Mouse (Mus musculus) limb, embryonic 14.5 days (tissue): ENCODE data around the gene Rhcg. TPM values are rescaled to one million over a fixed set of nuclear protein-coding genes. Genes with fewer than 3 reads are reported as not detected.

Experiments used
- ATAC-seq: fragments of 200-750 bp; cut with Nextera tagmentation; 2 replicates; pipeline ENCODE4 v1.8.0; 2017; ENCODE audit warnings: low read depth, moderate number of reproducible peaks, moderate TSS enrichment; ENCODE audit not compliant: low FRiP score
- DNase-seq: peaks from one replicate; pipeline ENCODE4 v3.0.0-alpha.2; 2015; ENCODE audit warnings: low spot score
- H3K27ac ChIP-seq: fragments of 300-500 bp; sonication (generic); replicated peaks from 2 replicates; pipeline ENCODE4 v1.5.1; 2014; ENCODE audit warnings: low read depth, mild to moderate bottlenecking, low read length, moderate library complexity, mixed read lengths
- H3K27me3 ChIP-seq: fragments of 300-500 bp; sonication (generic); 2 replicates; pipeline ENCODE4 v1.6.1; 2014; ENCODE audit warnings: low read length, mixed read lengths; ENCODE audit not compliant: control insufficient read depth, insufficient read depth
- H3K36me3 ChIP-seq: fragments of 300-500 bp; sonication (generic); 2 replicates; pipeline ENCODE4 v1.6.1; 2014; ENCODE audit warnings: mild to moderate bottlenecking, low read length, moderate library complexity, mixed read lengths; ENCODE audit not compliant: control insufficient read depth, insufficient read depth
- H3K4me1 ChIP-seq: fragments of 300-500 bp; sonication (generic); 2 replicates; pipeline ENCODE4 v1.6.1; 2014; ENCODE audit warnings: antibody characterized with exemption, low read length, mixed read lengths; ENCODE audit not compliant: control insufficient read depth, insufficient read depth
- H3K4me2 ChIP-seq: fragments of 300-500 bp; sonication (generic); replicated peaks from 2 replicates; pipeline ENCODE4 v1.6.1; 2014; ENCODE audit warnings: low read depth, mild to moderate bottlenecking, low read length, moderate library complexity; ENCODE audit not compliant: severe bottlenecking
- H3K4me3 ChIP-seq: fragments of 300-500 bp; sonication (generic); replicated peaks from 2 replicates; pipeline ENCODE4 v1.5.1; 2014; ENCODE audit warnings: low read length
- H3K9ac ChIP-seq: fragments of 300-500 bp; sonication (generic); 2 replicates; pipeline ENCODE4 v1.6.1; 2014; ENCODE audit warnings: mild to moderate bottlenecking, low read depth, low read length, moderate library complexity; ENCODE audit not compliant: severe bottlenecking
- H3K9me3 ChIP-seq: fragments of 300-500 bp; sonication (generic); 2 replicates; pipeline ENCODE4 v1.6.1; 2016; ENCODE audit warnings: low read length; ENCODE audit not compliant: control insufficient read depth
- POLR2A ChIP-seq: fragments of 200-500 bp; IDR thresholded peaks from 2 replicates; pipeline ENCODE4 v1.8.0; 2012; ENCODE audit warnings: inconsistent platforms, mild to moderate bottlenecking, moderate library complexity, borderline replicate concordance; ENCODE audit not compliant: insufficient read depth, insufficient read length; ENCODE audit errors: extremely low read depth
- WGBS: fragments of 180-500 bp; shearing (Covaris S2); extraction: QIAGEN DNeasy Blood & Tissue Kit; methylation state at CpG from one replicate; pipeline ENCODE4 v1.1.7; 2014; 5-methylcytosine and 5-hydroxymethylcytosine counted together
- polyA plus RNA-seq, 2 experiments: library from polyadenylated mRNA; depleted of rRNA in 1 of 2; stranded (reverse) in 1 of 2; unstranded in 1 of 2; fragments of >200 nt; fragmentation: Nextera tagmentation in 1 of 2; extraction: Ambion mirVana in 1 of 2; gene quantifications; 2 replicates each; pipeline versions ENCODE4 v1.2.1 to v1.2.3; 2012 to 2014

Rhcg gene
- polyA plus RNA-seq, 2 experiments: 0.11 to 0.14 TPM

GRCm38 (mm10) chr7:79654586-79654985, 37.1 kb upstream of the Rhcg start:
- ATAC-seq (no peak), DNase-seq (no peak)
- Histone ChIP-seq H3K9me3 (no peaks in the 10 kb centered on the region), H3K4me2 (no peak overlapping the region), H3K36me3 (no peaks in the 10 kb centered on the region), H3K4me1 (peaks cover 4% of the 10 kb centered on the region; the same call in 1 of the 2 replicates), H3K4me3 (no peak overlapping the region), H3K27me3 (no peaks in the 10 kb centered on the region), H3K27ac (no peak overlapping the region), H3K9ac (no peak overlapping the region)
- 43% methylated on average over 1 of the region's 1 CpGs for WGBS
- no peak for TF ChIP-seq POLR2A

GRCm38 (mm10) chr7:79654185-79654584, 36.7 kb upstream of the Rhcg start:
- WGBS: 79% methylated on average over 1 of the region's 1 CpGs
- no peak overlapping the region for H3K9ac ChIP-seq
- no peaks in the 10 kb centered on the region for H3K27me3 ChIP-seq
- no peak for TF ChIP-seq POLR2A
- H3K9me3 ChIP-seq: no peaks in the 10 kb centered on the region
- H3K4me1 ChIP-seq: peaks cover 1% of the 10 kb centered on the region; the same call in 1 of the 2 replicates
- ATAC-seq (no peak), DNase-seq (no peak)
- H3K4me2 ChIP-seq: no peak overlapping the region
- no peak overlapping the region for H3K27ac ChIP-seq
- no peak overlapping the region for H3K4me3 ChIP-seq
- no peaks in the 10 kb centered on the region for H3K36me3 ChIP-seq

- H3K9me3 ChIP-seq: no peaks in the 10 kb centered on the region
- TF ChIP-seq POLR2A: no peak
- H3K27ac ChIP-seq: no peak overlapping the region
- H3K4me2 ChIP-seq: no peak overlapping the region
- no peak overlapping the region for H3K4me3 ChIP-seq
- no peaks in the 10 kb centered on the region for H3K36me3 ChIP-seq
- no peaks in the 10 kb centered on the region for H3K4me1 ChIP-seq
- WGBS: 9% methylated on average over 3 of the region's 3 CpGs
- no peak for ATAC-seq
- peak; percentile 54 for DNase-seq
- no peak overlapping the region for H3K9ac ChIP-seq
- no peaks in the 10 kb centered on the region for H3K27me3 ChIP-seq
Measured at GRCm38 (mm10) chr7:79649005-79649404, 31.5 kb upstream of the Rhcg start.

GRCm38 (mm10) chr7:79647233-79647632, 29.8 kb upstream of the Rhcg start:
- no peaks in the 10 kb centered on the region for H3K36me3 ChIP-seq
- H3K4me2 ChIP-seq: no peak overlapping the region
- ATAC-seq (no peak), DNase-seq (no peak)
- TF ChIP-seq POLR2A: no peak
- H3K9me3 ChIP-seq: no peaks in the 10 kb centered on the region
- no peaks in the 10 kb centered on the region for H3K4me1 ChIP-seq
- H3K9ac ChIP-seq: no peak overlapping the region
- H3K27ac ChIP-seq: no peak overlapping the region
- WGBS: 87% methylated on average over 3 of the region's 3 CpGs
- no peaks in the 10 kb centered on the region for H3K27me3 ChIP-seq
- H3K4me3 ChIP-seq: no peak overlapping the region

GRCm38 (mm10) chr7:79631773-79632348, 14.4 kb upstream of the Rhcg start:
- Histone ChIP-seq H3K27me3 (no peaks in the 10 kb centered on the region; the same call in 1 of the 2 replicates), H3K9me3 (no peaks in the 10 kb centered on the region), H3K36me3 (no peaks in the 10 kb centered on the region), H3K9ac (no peak overlapping the region), H3K27ac (no peak overlapping the region), H3K4me3 (no peak overlapping the region), H3K4me1 (no peaks in the 10 kb centered on the region), H3K4me2 (no peak overlapping the region)
- ATAC-seq (no peak), DNase-seq (no peak)
- WGBS: 19% methylated on average over 13 of the region's 13 CpGs
- no peak for TF ChIP-seq POLR2A
